Mouse (Mus musculus) kidney, adult 2 months (tissue): ENCODE data around the gene 1700057G04Rik.

ENCODE experiments used
- CTCF ChIP-seq: fragments of 200-500 bp; conservative IDR thresholded peaks from 2 replicates; pipeline ENCODE4 v1.5.1; 2011; ENCODE audit warnings: low read depth, mild to moderate bottlenecking, control low read depth, low read length, moderate library complexity, mixed read lengths; ENCODE audit not compliant: insufficient read depth, insufficient read length
- POLR2A ChIP-seq: fragments of 200-500 bp; IDR thresholded peaks from one replicate; pipeline ENCODE4 v1.6.1; 2011; ENCODE audit warnings: low read depth, low read length, control low read depth

DNA sequence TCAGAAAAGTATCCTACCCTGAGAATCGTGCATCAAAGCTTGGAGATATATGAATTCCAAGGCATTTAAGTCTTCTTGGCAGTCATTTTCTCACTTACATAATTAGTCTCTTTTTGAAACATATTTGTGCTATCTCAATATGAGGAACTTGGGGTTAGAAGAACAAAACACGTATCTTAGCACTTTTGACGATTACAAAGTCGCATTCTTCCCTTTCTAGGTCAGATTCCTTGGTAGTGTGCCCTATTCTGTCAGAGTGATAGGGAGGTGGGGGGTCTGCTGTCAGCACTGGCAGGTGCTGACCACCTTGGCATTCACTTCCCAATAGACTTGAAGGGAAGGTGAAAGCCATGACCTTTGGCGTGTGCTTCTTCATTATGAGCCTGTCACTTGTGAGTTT, 93.5 kb downstream of the 1700057G04Rik start:
- no peak for TF ChIP-seq CTCF
- TF ChIP-seq POLR2A, result no peak
